Mouse (Mus musculus): Measurements from ENCODE around the gene Galnt2. TPM values are rescaled to one million over a fixed set of nuclear protein-coding genes. Genes with fewer than 3 reads are reported as not detected.

Gene Galnt2
- polyA plus RNA-seq, 1 experiment from 2014 or later = 44.0 TPM

DNA sequence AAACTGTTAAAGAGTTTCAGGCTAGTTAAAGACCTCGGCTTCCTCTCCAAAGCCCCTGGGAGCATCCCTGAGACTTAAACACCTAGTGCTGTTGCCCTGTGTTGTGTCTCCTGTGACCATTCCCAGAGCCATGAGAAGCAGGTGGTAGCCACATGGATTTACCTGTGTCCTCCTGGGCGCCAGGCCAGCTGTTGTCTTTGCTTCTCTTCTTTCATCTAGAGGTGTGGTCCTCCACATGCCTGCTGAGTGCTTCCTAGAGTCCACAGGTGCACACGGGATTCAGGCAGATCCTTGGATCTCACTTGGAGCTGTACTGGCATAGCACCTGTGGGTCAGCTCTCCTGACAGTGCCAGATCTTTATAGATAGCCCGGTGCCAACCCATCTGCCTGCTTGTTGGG lies 36.0 kb downstream of the Galnt2 start:
- TF ChIP-seq CTCF (IDR thresholded peaks at IDR 0.05; ENCODE audit: low read depth) = no peak
- H3K27ac ChIP-seq (ENCODE audit: low read depth, low read length) = no peak overlapping the region
- no peaks in the 10 kb centered on the region for H3K36me3 ChIP-seq (ENCODE audit: control insufficient read depth, insufficient read depth)
- H3K4me3 ChIP-seq (ENCODE audit: low read depth, low read length) = no peak overlapping the region
- no peak for ATAC-seq
- H3K4me2 ChIP-seq (replicated peaks; ENCODE audit: low read depth) = no peak overlapping the region
- no peaks in the 10 kb centered on the region for H3K9me3 ChIP-seq (ENCODE audit: control insufficient read depth)
- H3K4me1 ChIP-seq (replicated peaks; ENCODE audit: control insufficient read depth, insufficient read depth, low read length) = peaks cover 5% of the 10 kb centered on the region; the same call in 1 of the 2 replicates
- H3K27me3 ChIP-seq (replicated peaks; ENCODE audit: control insufficient read depth, insufficient read depth, low read length) = no peaks in the 10 kb centered on the region
- H3K9ac ChIP-seq (ENCODE audit: low read depth, low read length) = no peak overlapping the region
- WGBS = 70% methylated on average over 4 of the region's 4 CpGs

DNA sequence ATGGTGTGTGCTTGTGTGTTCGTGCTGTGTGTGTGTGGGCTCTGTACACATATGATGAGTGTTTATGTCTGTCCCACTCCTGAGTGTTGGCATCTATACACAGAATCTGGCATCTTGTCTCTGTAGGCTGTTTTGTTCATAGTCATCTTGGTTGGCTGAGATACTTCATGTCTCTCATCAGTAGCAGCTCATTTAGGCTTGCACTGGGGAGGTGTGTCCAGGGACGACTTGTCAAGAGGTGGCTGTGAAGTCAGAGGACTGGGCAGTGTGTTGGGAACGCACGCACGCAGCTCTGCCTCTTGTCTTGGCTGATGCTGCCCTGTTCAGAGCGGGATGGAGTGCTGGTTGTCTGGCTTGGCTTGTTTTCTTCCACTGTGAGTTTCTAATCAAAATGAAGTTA lies 39.3 kb downstream of the Galnt2 start:
- Histone ChIP-seq H3K4me2 (replicated peaks; ENCODE audit: low read depth) (no peak overlapping the region), H3K27me3 (replicated peaks; ENCODE audit: control insufficient read depth, insufficient read depth, low read length) (no peaks in the 10 kb centered on the region), H3K4me1 (replicated peaks; ENCODE audit: control insufficient read depth, insufficient read depth, low read length) (0 out of 2 replicates have a peak, but pooled peaks cover 5% of the 10 kb centered on the region), H3K36me3 (ENCODE audit: control insufficient read depth, insufficient read depth) (peaks cover under 1% of the 10 kb centered on the region; the same call in 1 of the 2 replicates), H3K9ac (ENCODE audit: low read depth, low read length) (no peak overlapping the region), H3K4me3 (ENCODE audit: low read depth, low read length) (no peak overlapping the region), H3K9me3 (ENCODE audit: control insufficient read depth) (no peaks in the 10 kb centered on the region), H3K27ac (ENCODE audit: low read depth, low read length) (no peak overlapping the region)
- no peak for ATAC-seq
- TF ChIP-seq CTCF (IDR thresholded peaks at IDR 0.05; ENCODE audit: low read depth) = no peak
- WGBS = 86% methylated on average over 6 of the region's 6 CpGs

DNA sequence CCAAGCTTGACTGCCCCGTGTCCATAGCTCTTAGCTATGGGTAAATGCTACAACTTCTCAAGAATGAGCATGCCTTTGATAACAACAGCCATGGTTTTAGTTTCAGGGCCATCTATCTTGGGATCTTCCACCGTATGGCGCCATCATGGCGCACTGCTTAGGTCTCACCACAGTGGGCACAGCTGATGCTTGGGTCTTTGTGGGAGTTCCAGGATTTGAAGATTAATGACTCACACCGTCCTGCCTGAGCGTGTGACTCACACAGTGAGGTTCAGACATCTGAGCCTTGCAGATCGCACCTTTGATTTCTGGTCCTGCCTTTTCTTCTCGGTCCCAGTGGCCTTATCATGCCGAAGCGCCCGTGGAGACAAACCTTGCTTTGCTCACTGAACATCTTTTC lies 39.7 kb downstream of the Galnt2 start:
- Histone ChIP-seq H3K9ac (ENCODE audit: low read depth, low read length) (no peak overlapping the region), H3K4me3 (ENCODE audit: low read depth, low read length) (no peak overlapping the region), H3K27me3 (replicated peaks; ENCODE audit: control insufficient read depth, insufficient read depth, low read length) (no peaks in the 10 kb centered on the region), H3K4me1 (replicated peaks; ENCODE audit: control insufficient read depth, insufficient read depth, low read length) (0 out of 2 replicates have a peak, but pooled peaks cover 5% of the 10 kb centered on the region), H3K36me3 (ENCODE audit: control insufficient read depth, insufficient read depth) (peaks cover 5% of the 10 kb centered on the region; the same call in 1 of the 2 replicates), H3K9me3 (ENCODE audit: control insufficient read depth) (no peaks in the 10 kb centered on the region), H3K27ac (ENCODE audit: low read depth, low read length) (no peak overlapping the region), H3K4me2 (replicated peaks; ENCODE audit: low read depth) (no peak overlapping the region)
- ATAC-seq = no peak
- 70% methylated on average over 11 of the region's 11 CpGs for WGBS
- no peak for TF ChIP-seq CTCF (IDR thresholded peaks at IDR 0.05; ENCODE audit: low read depth)

DNA sequence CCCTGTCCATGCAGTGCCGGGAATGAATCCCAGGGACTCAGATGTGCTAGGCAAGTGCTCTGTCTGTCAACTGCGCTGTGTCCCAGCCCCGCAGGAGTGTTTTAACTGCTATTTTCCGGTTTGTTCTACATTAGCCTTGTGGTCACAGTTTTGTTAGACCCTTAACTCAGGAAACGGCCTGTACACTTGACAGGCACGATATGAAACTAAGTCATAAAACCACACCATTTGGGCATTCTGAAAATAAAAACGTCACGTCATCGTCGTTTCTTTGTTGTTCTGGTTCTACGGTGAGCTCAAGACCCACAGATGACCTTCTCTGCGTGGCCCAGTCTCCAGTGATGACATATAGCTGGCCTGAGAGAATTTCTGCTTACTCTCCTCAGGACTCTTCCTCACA lies 40.3 kb downstream of the Galnt2 start:
- no peak overlapping the region for H3K27ac ChIP-seq (ENCODE audit: low read depth, low read length)
- WGBS = 81% methylated on average over 12 of the region's 12 CpGs
- H3K4me2 ChIP-seq (replicated peaks; ENCODE audit: low read depth) = no peak overlapping the region

DNA sequence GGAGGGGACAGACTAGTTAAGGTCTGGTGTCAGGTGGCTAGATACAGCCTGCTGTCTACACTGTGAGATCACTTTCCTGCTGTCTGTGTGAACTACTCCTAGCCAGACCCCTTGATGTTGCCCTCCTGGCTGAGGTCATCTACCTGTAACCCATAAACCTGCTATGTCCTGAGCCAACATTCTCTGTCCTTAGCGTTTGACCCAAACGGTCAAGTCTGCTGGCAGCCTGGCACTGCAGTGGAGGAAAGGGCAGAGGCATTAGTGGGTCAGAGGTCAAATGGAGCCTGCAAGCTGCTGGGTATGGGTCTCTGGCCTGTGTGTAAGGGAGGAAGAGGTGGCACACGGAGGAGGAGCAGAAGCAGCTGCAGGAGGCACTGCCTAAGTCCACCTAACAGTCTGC lies 41.6 kb downstream of the Galnt2 start:
- 0 out of 2 replicates have a peak, but pooled peaks cover 5% of the 10 kb centered on the region for H3K4me1 ChIP-seq (replicated peaks; ENCODE audit: control insufficient read depth, insufficient read depth, low read length)
- H3K9ac ChIP-seq (ENCODE audit: low read depth, low read length) = no peak overlapping the region
- no peak for ATAC-seq
- peaks cover 11% of the 10 kb centered on the region; the same call in 1 of the 2 replicates for H3K36me3 ChIP-seq (ENCODE audit: control insufficient read depth, insufficient read depth)
- 62% methylated on average over 3 of the region's 3 CpGs for WGBS
- no peak overlapping the region for H3K27ac ChIP-seq (ENCODE audit: low read depth, low read length)
- no peaks in the 10 kb centered on the region for H3K9me3 ChIP-seq (ENCODE audit: control insufficient read depth)
- H3K27me3 ChIP-seq (replicated peaks; ENCODE audit: control insufficient read depth, insufficient read depth, low read length) = no peaks in the 10 kb centered on the region
- no peak overlapping the region for H3K4me3 ChIP-seq (ENCODE audit: low read depth, low read length)
- TF ChIP-seq CTCF (IDR thresholded peaks at IDR 0.05; ENCODE audit: low read depth) = no peak
- no peak overlapping the region for H3K4me2 ChIP-seq (replicated peaks; ENCODE audit: low read depth)

More for the DNA sequence above, 40.3 kb downstream of the Galnt2 start:
- Histone ChIP-seq H3K9ac (ENCODE audit: low read depth, low read length) (no peak overlapping the region), H3K4me3 (ENCODE audit: low read depth, low read length) (no peak overlapping the region), H3K36me3 (ENCODE audit: control insufficient read depth, insufficient read depth) (peaks cover 11% of the 10 kb centered on the region; the same call in 1 of the 2 replicates), H3K9me3 (ENCODE audit: control insufficient read depth) (no peaks in the 10 kb centered on the region), H3K4me1 (replicated peaks; ENCODE audit: control insufficient read depth, insufficient read depth, low read length) (0 out of 2 replicates have a peak, but pooled peaks cover 5% of the 10 kb centered on the region), H3K27me3 (replicated peaks; ENCODE audit: control insufficient read depth, insufficient read depth, low read length) (no peaks in the 10 kb centered on the region)
- no peak for ATAC-seq
- no peak for TF ChIP-seq CTCF (IDR thresholded peaks at IDR 0.05; ENCODE audit: low read depth)

DNA sequence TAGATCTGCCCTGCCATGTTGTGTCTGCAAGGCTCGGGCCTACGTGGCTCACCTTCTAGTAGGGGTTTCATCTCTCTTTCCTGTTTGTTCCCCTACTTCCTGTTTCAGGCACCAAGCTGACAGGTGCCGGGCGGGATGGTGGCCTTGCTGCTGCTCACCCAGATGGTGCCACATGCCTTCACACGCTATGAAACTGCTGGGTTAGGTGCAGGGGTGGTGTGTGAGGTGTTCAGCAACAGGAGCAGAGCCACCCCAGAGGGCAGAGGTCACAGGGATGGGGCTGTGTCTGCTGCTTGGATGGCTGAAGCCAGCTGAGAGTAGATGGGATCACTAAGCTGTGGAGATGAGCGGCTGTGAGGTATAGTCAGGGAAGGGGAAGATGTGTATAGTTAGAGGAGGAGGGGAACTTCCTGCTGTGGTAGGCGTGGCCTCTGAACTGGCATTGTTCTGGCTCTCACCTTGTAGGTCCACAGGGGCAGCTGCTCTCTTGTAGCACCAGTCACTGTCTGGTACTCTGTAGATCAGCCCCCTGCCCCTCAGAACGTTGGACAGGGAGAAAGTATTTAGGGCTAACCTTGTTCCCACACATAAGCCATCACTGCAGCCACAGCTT lies 42.5 kb downstream of the Galnt2 start:
- H3K4me3 ChIP-seq (ENCODE audit: low read depth, low read length) = no peak overlapping the region
- H3K9ac ChIP-seq (ENCODE audit: low read depth, low read length) = no peak overlapping the region
- peak; percentile 25; the same call in 1 of the 2 replicates for ATAC-seq
- H3K9me3 ChIP-seq (ENCODE audit: control insufficient read depth) = no peaks in the 10 kb centered on the region
- WGBS = 57% methylated on average over 8 of the region's 8 CpGs
- no peaks in the 10 kb centered on the region for H3K27me3 ChIP-seq (replicated peaks; ENCODE audit: control insufficient read depth, insufficient read depth, low read length)
- H3K27ac ChIP-seq (ENCODE audit: low read depth, low read length) = no peak overlapping the region
- H3K36me3 ChIP-seq (ENCODE audit: control insufficient read depth, insufficient read depth) = peaks cover 11% of the 10 kb centered on the region; the same call in 1 of the 2 replicates
- TF ChIP-seq CTCF (IDR thresholded peaks at IDR 0.05; ENCODE audit: low read depth) = no peak
- H3K4me1 ChIP-seq (replicated peaks; ENCODE audit: control insufficient read depth, insufficient read depth, low read length) = peaks cover 11% of the 10 kb centered on the region; the same call in 1 of the 2 replicates
- no peak overlapping the region for H3K4me2 ChIP-seq (replicated peaks; ENCODE audit: low read depth)
